Mouse (Mus musculus) hindbrain, embryonic 11.5 days (tissue): ENCODE results near the gene Hspa1a. TPM values are rescaled to one million over a fixed set of nuclear protein-coding genes. Genes with fewer than 3 reads are reported as not detected.
"Not testable (repeated sequence)": the region's sequence is repeated elsewhere in the genome, so short reads cannot be mapped to it uniquely, and the experiment has no call there.

Source experiments
- ATAC-seq: fragments of 200-750 bp; cut with Nextera tagmentation; 2 replicates; pipeline ENCODE4 v1.8.0; 2017; ENCODE audit warnings: mild to moderate bottlenecking, moderate TSS enrichment, moderate library complexity; ENCODE audit not compliant: low FRiP score
- DNase-seq: peaks from one replicate; pipeline ENCODE4 v3.0.0-alpha.2; 2015; ENCODE audit warnings: low spot score
- H3K27ac ChIP-seq: fragments of 300-500 bp; sonication (generic); 2 replicates; pipeline ENCODE4 v1.5.1; 2014; ENCODE audit warnings: mild to moderate bottlenecking, low read depth, low read length
- H3K27me3 ChIP-seq: fragments of 300-500 bp; sonication (generic); 2 replicates; pipeline ENCODE4 v1.6.1; 2014; ENCODE audit warnings: mild to moderate bottlenecking, low read length, moderate library complexity, mixed read lengths; ENCODE audit not compliant: control insufficient read depth, insufficient read depth
- H3K36me3 ChIP-seq: fragments of 300-500 bp; sonication (generic); 2 replicates; pipeline ENCODE4 v1.6.1; 2014; ENCODE audit warnings: mild to moderate bottlenecking, low read length, moderate library complexity, mixed read lengths; ENCODE audit not compliant: control insufficient read depth, insufficient read depth
- H3K4me1 ChIP-seq: fragments of 300-500 bp; sonication (generic); replicated peaks from 2 replicates; pipeline ENCODE4 v1.6.1; 2014; ENCODE audit warnings: low read length, mixed read lengths; ENCODE audit not compliant: control insufficient read depth, insufficient read depth
- H3K4me2 ChIP-seq: fragments of 300-500 bp; sonication (generic); replicated peaks from 2 replicates; pipeline ENCODE4 v1.6.1; 2014; ENCODE audit warnings: mild to moderate bottlenecking, low read depth, low read length
- H3K4me3 ChIP-seq: fragments of 300-500 bp; sonication (generic); 2 replicates; pipeline ENCODE4 v1.5.1; 2014; ENCODE audit warnings: low read depth, low read length
- H3K9ac ChIP-seq: fragments of 300-500 bp; sonication (generic); 2 replicates; pipeline ENCODE4 v1.6.1; 2014; ENCODE audit warnings: low read depth, low read length
- H3K9me3 ChIP-seq: fragments of 300-500 bp; sonication (generic); 2 replicates; pipeline ENCODE4 v1.6.1; 2016; ENCODE audit warnings: low read length; ENCODE audit not compliant: control insufficient read depth
- WGBS: fragments of 180-500 bp; shearing (Covaris S2); extraction: QIAGEN DNeasy Blood & Tissue Kit; methylation state at CpG from one replicate; pipeline ENCODE4 v1.1.7; 2014; 5-methylcytosine and 5-hydroxymethylcytosine counted together
- polyA plus RNA-seq: library from polyadenylated mRNA; unstranded; fragments of >200 nt; fragmentation: Nextera tagmentation; extraction: Ambion mirVana; gene quantifications from 2 replicates; pipeline ENCODE4 v1.2.1, GENCODE M21; 2014

The Hspa1a gene
- 0.93 and 1.4 TPM in 2 replicates for polyA plus RNA-seq

DNA sequence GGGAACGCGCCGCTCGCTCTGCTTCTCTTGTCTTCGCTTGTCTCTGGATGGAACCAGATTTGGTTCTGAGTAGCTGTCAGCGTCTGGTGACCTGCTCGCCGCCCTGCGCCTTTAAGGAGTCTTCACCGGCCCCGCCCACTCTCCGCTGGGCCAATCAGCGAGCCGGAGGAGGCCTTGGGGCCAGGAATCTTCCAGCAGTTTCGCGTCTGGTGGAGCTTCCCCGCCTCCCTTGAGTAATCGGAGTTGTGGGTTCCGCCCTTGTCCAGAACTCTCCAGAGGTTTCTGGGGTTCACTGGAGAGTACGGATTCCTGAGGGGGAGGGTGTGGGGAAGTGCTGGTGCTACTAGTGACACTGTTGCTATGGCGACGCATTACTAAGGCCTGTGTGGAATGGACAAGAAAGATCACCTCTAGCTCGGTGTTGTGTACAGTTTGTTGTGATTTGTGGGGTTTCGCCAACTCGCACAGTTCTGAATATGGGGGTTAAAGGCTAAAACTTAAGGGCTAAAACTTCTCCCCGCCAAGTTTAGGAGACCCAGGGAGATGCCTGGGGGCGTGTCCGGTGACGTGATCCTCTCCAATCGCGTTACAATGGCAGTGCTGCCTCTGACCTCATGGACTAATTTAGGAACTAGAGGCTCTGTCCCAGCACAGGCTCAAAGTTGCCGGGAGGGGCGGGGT is at the start of gene Hspa1a, which contains the start of gene Hspa1l:
Gene Hspa1a (minus strand): TSS at position 88 of the 681 bp plus-strand sequence.
Gene Hspa1l (plus strand): TSS at position 635 of the 681 bp plus-strand sequence.
- H3K9ac ChIP-seq, H3K27ac ChIP-seq, H3K4me1 ChIP-seq, H3K9me3 ChIP-seq, H3K36me3 ChIP-seq: not testable (repeated sequence)
- ATAC-seq (peak; percentile 95), DNase-seq (peak; percentile 75)
- 2% methylated on average over 26 of the region's 33 CpGs for WGBS
- Histone ChIP-seq H3K4me3 (peak within 1 kb of the TSS; percentile 19), H3K27me3 (peaks cover 18% of the 10 kb centered on the region), H3K4me2 (peak within 1 kb of the TSS; percentile 54)

DNA sequence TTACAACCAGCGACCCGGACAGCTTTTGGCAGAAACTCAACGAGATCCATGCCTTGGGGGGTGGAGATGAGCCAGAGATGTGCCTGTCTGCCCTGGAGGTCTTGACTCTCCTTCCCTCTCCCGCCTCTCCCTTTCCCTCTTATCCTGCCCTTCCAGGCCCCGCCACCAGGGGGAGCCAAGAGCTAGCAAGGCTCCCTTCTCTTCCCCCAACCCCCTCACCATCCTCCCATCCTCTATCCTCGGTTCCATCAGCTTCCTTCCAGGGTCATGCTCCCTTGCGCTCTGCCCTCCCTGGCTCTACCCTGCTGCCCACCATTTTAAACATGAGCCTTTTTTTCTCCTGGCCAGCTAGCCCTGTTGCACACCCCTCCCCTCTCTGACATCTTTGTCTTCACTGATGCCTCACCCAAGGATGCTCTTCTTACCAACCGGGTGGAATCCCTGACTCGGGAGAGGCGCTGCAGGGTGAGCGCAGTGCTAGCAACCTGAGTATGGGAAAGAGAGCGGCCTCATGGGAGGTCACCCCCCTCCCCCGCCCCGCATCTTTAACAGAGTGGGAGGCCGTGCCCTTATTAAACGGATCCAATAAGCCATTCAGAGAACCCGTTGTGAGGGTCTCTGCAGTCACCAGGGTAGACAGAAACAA is 49.3 kb upstream of the Hspa1a start:
- Histone ChIP-seq H3K9me3 (no peaks in the 10 kb centered on the region), H3K36me3 (0 out of 2 replicates have a peak, but pooled peaks cover under 1% of the 10 kb centered on the region), H3K4me3 (no peak overlapping the region), H3K4me2 (0 out of 2 replicates have a peak overlapping the region, but pooled peaks have one; percentile 24), H3K27ac (no peak overlapping the region), H3K9ac (peak overlapping the region; percentile 40; the same call in 1 of the 2 replicates), H3K27me3 (no peaks in the 10 kb centered on the region), H3K4me1 (peaks cover 4% of the 10 kb centered on the region)
- DNase-seq = peak; percentile 96
- ATAC-seq = peak; percentile 83
- WGBS = 5% methylated on average over 17 of the region's 17 CpGs

DNA sequence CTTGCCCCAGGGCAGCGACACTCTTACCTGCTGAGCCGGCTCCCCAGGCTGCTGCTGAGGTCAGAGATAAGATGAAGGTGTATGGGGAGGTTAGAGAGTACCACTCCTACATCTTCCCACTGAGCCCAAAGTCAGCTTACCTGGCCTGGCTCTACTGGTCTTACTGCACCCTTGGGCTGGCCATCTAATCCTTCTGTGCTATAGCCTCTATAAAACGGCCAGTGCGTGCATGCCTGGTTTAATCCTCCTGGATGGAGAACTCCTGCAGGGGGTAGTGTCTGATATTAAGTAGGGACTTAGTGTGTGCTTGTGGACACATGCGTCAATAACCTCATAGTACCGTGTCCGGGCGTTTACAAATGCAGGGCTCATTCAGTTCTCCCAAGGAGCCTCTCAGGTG is 48.6 kb upstream of the Hspa1a start:
- Histone ChIP-seq H3K36me3 (0 out of 2 replicates have a peak, but pooled peaks cover 5% of the 10 kb centered on the region), H3K27me3 (no peaks in the 10 kb centered on the region), H3K27ac (no peak overlapping the region), H3K4me1 (peaks cover 4% of the 10 kb centered on the region; the same call in 1 of the 2 replicates), H3K9me3 (no peaks in the 10 kb centered on the region), H3K9ac (no peak overlapping the region), H3K4me3 (no peak overlapping the region), H3K4me2 (no peak overlapping the region)
- DNase-seq = no peak
- WGBS = 89% methylated on average over 8 of the region's 8 CpGs
- ATAC-seq = no peak

DNA sequence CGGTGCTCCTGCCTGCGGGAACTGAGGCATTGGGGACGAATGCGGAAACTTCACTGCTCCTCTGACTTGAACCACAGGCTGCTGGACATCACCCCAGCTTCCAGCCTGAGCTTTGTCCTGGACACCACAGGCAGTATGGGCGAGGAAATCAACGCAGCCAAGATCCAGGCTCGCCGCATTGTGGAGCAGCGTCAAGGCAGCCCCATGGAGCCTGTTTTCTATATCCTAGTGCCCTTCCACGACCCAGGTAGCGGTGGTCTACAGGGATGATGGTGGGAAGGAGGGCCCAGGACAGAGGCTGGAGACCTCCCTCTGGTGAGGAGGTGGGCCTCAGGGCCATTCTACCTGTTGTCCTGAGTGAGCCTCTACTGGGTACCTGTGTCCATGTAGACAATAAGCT is 47.9 kb upstream of the Hspa1a start:
- Histone ChIP-seq H3K4me3 (no peak overlapping the region), H3K4me2 (no peak overlapping the region), H3K9me3 (no peaks in the 10 kb centered on the region), H3K36me3 (peaks cover 8% of the 10 kb centered on the region; the same call in 1 of the 2 replicates), H3K27me3 (no peaks in the 10 kb centered on the region), H3K27ac (no peak overlapping the region), H3K4me1 (peaks cover 4% of the 10 kb centered on the region; the same call in 1 of the 2 replicates), H3K9ac (no peak overlapping the region)
- DNase-seq (no peak), ATAC-seq (no peak)
- 77% methylated on average over 11 of the region's 11 CpGs for WGBS

DNA sequence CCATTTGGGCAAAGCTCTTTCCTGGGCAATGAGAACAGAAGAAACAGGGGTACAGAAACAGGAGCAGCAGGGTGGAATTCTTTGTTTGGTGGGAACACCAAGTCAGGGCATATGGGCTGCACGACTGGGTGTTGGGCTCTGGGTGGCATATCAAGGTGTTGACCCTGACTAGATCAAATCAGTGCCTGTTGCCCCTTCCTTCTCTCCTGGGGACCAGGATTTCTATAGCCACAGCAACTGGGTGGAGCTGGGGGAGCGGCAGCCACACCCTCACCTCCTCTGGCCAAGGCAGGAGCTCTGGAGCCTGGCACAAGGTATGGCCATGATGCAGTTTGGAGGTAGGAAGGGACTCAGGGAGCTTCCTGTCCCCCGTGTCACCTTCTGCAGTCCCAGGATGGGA is 46.2 kb upstream of the Hspa1a start:
- H3K36me3 ChIP-seq = peaks cover 16% of the 10 kb centered on the region; the same call in 1 of the 2 replicates
- peaks cover 4% of the 10 kb centered on the region; the same call in 1 of the 2 replicates for H3K4me1 ChIP-seq
- H3K9me3 ChIP-seq = no peaks in the 10 kb centered on the region
- WGBS = 87% methylated on average over 3 of the region's 3 CpGs
- no peak overlapping the region for H3K4me3 ChIP-seq
- ATAC-seq (no peak), DNase-seq (no peak)
- H3K27me3 ChIP-seq = no peaks in the 10 kb centered on the region
- H3K4me2 ChIP-seq = no peak overlapping the region
- H3K27ac ChIP-seq = no peak overlapping the region
- H3K9ac ChIP-seq = no peak overlapping the region

DNA sequence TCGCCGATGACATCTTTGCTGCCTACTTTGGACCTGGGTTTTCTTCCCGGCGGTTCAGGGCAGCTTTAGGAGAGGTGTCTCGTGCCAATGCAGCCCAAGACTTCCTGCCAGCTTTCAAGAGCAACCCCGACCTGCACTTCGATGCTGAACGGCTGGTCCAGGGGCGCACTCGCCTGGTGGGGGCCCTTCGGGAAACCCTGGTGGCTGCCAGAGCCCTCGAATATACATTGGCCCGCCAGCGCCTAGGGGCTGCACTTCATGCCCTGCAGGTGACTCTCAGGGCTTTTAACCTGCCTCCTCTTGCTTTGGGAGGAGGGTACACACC is 45.7 kb upstream of the Hspa1a start:
- Histone ChIP-seq H3K4me1 (peaks cover 4% of the 10 kb centered on the region; the same call in 1 of the 2 replicates), H3K27ac (no peak overlapping the region), H3K4me3 (no peak overlapping the region), H3K9me3 (no peaks in the 10 kb centered on the region), H3K27me3 (no peaks in the 10 kb centered on the region), H3K9ac (no peak overlapping the region), H3K36me3 (peaks cover 16% of the 10 kb centered on the region; the same call in 1 of the 2 replicates), H3K4me2 (no peak overlapping the region)
- DNase-seq (no peak), ATAC-seq (no peak)
- 76% methylated on average over 14 of the region's 14 CpGs for WGBS

DNA sequence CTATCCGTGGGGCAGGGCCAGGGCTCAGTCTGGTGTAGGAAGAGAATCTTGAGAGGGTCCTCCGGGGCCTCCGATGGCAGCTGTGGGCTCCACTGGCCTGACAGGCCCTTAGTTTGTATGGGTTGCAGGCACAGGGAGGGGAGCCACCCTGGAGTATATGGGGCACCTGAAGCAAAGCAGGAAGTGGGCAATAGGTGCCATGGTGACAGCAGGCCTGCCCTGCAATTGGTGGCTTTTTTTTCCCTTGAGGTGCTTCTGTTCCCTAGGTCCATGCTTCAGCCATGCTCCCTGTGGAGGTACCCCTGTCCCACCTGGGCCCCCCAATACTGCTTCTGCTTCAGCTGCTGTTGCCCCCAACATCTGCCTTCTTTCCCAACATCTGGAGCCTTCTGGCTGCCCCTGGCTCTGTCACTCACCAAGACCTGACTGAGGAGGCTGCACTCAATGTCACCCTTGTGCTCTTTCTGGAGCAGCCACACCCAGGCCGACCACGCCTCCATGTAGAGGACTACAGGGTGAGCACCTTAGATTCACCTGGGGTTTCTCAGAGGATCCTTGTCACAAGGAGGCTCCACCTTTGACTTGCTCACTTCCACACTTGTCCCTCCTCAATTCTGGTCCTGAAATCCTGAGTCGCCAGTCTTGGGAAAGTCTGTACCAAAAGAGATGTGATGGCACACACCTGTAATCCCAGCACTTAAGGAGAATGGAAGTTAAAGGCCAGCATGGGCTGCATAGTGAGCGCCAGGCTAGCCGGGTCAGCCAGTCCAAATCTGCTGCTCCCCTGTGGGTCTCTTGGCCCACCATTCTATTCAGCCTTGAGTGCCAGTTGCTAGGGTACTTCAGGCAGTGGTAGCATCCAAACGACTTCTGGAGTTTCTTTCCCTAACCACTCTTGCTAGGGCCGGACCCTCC is 45.1 kb upstream of the Hspa1a start:
- Histone ChIP-seq H3K4me1 (peaks cover 4% of the 10 kb centered on the region; the same call in 1 of the 2 replicates), H3K27me3 (no peaks in the 10 kb centered on the region), H3K9me3 (no peaks in the 10 kb centered on the region), H3K27ac (no peak overlapping the region), H3K36me3 (peaks cover 22% of the 10 kb centered on the region; the same call in 1 of the 2 replicates), H3K9ac (no peak overlapping the region), H3K4me3 (no peak overlapping the region), H3K4me2 (no peak overlapping the region)
- DNase-seq (no peak), ATAC-seq (no peak)
- 81% methylated on average over 10 of the region's 10 CpGs for WGBS

DNA sequence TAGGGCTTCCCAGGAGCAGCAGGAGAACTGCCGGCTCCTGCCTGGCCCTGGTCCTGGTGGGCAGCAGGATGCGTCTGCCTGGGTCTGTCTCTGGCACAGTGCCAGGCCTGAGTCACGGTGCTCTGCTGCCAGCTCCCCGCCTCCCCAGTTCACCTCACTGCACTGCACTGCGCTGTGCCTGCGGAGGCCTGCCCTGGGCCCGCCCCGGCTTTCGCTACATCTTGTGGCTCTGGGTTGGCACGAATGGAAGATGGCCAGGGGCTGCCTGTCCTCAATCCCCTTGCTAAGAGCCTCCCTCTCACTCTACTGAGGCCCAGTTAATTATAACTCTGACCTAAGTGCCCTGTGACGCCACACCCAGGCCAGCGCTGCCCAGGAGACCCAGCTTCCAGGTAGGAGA is 44.4 kb upstream of the Hspa1a start, which contains the start of gene Vwa7:
Gene Vwa7 (plus strand): TSS at position 204 of the 400 bp plus-strand sequence.
- no peak within 1 kb of the TSS for H3K4me3 ChIP-seq
- H3K27ac ChIP-seq = no peak within 1 kb of the TSS
- no peak within 1 kb of the TSS for H3K9ac ChIP-seq
- peaks cover 25% of the 10 kb centered on the region; the same call in 1 of the 2 replicates for H3K36me3 ChIP-seq
- H3K9me3 ChIP-seq = no peaks in the 10 kb centered on the region
- ATAC-seq (no peak), DNase-seq (no peak)
- peaks cover under 1% of the 10 kb centered on the region; the same call in 1 of the 2 replicates for H3K4me1 ChIP-seq
- no peaks in the 10 kb centered on the region for H3K27me3 ChIP-seq
- 85% methylated on average over 12 of the region's 12 CpGs for WGBS
- H3K4me2 ChIP-seq = no peak within 1 kb of the TSS
